In the genomic region with DNA sequence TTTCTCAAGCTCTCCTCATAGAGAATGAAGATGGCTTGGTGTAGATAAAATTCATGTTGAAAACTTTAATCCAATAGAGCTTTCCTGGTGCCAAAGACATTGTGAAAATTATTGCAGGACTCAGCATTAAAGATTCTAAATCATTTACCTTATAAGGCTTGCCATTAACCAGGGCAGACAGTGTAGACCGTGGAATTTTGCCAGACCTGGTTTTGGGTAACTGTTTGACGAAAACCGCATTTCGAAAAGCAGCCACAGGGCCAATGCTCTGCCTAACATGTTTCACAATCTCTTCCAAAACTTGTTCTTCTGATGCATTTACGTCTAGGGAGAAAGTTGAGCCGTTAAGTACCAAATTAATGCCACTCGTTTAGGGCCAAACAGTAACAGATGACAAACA, we compare ENCODE assay signal across 13 mouse cellular contexts.
"Had no signal": no experiment of that assay in that cellular context is flagged by ENCODE, and none has a peak within 500 bp of the region (broad histone marks: within the 10 kb centered on the region; RNA-seq: fewer than 3 reads in every experiment).

No protein-coding gene starts in this region.

- H3K4me2 ChIP-seq: limb, embryonic 15.5 days; midbrain, embryonic 12.5 days; neural tube, embryonic 13.5 days; stomach, embryonic 15.5 days had no signal

- H3K27me3 ChIP-seq: limb, embryonic 15.5 days; midbrain, embryonic 12.5 days; neural tube, embryonic 13.5 days; stomach, embryonic 15.5 days had no signal

- H3K9ac ChIP-seq: limb, embryonic 15.5 days; liver, embryonic 14.5 days; midbrain, embryonic 12.5 days; neural tube, embryonic 13.5 days; stomach, embryonic 15.5 days had no signal

- H3K36me3 ChIP-seq: limb, embryonic 15.5 days; midbrain, embryonic 12.5 days; neural tube, embryonic 13.5 days; stomach, embryonic 15.5 days had no signal

- H3K27ac ChIP-seq: kidney, postnatal 0 days; limb, embryonic 15.5 days; liver, embryonic 14.5 days; midbrain, embryonic 12.5 days; neural tube, embryonic 13.5 days; stomach, embryonic 15.5 days had no signal

- H3K9me3 ChIP-seq: limb, embryonic 15.5 days; midbrain, embryonic 12.5 days; neural tube, embryonic 13.5 days; stomach, embryonic 15.5 days had no signal

- DNase-seq: layer of hippocampus, adult 9-11 months; layer of hippocampus, postnatal 36 days; lung, adult 18-20 months; retina, postnatal 1 day; thymus, adult 2 months; thymus, postnatal 25 days had no signal

- H3K4me3 ChIP-seq: limb, embryonic 15.5 days; midbrain, embryonic 12.5 days; neural tube, embryonic 13.5 days; stomach, embryonic 15.5 days had no signal

- ATAC-seq: midbrain, embryonic 16.5 days had no signal

- H3K4me1 ChIP-seq: limb, embryonic 15.5 days; midbrain, embryonic 12.5 days; stomach, embryonic 15.5 days had no signal
